Mouse (Mus musculus) liver, adult 2 months (tissue): ENCODE data around the gene Arpc1a.
"Not testable (repeated sequence)": the region's sequence is repeated elsewhere in the genome, so short reads cannot be mapped to it uniquely, and the experiment has no call there.

Experiments
- CTCF ChIP-seq: fragments of 200-500 bp; IDR thresholded peaks from 2 replicates; pipeline ENCODE4 v1.5.1; 2011; ENCODE audit warnings: low read depth, low read length, control low read depth
- POLR2A ChIP-seq: fragments of 200-500 bp; IDR thresholded peaks from 2 replicates; pipeline ENCODE4 v1.6.1; 2011; ENCODE audit warnings: low read length, control low read depth; ENCODE audit not compliant: insufficient read depth; ENCODE audit errors: extremely low read depth

DNA sequence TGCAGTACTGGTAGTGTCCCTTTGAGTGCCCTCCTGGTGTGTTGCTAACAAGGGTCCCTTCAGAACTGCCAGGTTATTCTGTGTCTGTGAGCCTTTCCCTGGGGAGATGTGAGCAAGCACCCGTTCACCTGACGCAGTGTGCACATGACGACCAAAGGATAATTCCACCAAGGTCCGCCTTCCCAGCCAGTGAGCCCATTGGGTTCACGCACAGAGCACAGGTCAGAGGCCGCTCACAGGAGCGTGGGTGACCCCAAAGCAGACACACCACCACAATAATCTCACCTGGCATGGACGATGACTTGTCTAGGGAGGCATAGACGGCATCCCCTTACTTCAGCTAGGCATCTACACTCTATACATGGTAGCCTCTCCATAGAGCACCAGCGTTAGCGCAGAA, 17.8 kb downstream of the Arpc1a start:
- not testable (repeated sequence) for TF ChIP-seq CTCF, POLR2A
